16 mouse cellular contexts compared by ENCODE assay signal in the genomic region with DNA sequence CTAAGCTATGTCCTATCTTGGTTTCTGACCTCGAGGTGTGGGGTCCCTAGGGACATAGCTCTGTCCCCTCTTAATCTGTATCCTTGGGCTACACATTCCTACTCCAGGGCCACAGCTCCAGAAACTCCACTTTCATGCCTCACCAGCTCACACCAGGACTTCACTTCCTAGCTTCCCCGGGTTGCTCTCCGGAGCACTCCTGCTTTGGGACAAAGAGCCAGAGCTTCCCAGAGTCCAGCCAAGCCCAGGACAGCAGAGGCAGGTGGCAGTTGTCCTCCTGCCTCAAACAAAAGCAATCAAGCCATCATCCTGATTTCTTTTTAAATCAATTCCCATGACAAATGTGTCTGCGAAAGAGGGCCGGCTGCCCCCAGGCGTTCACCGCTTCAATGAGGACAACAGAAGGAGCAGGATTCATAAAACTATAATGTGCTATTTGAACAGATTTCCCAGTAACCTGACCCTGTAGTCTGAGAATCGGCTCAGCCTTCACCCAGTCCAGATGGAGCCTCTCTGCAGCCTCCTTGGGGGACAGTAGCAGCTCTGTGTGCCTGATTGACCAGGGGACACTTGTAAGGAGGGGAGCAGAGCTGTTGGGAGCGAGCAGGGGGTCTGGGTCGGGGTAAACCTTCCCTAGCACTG. TPM values are rescaled to one million over a fixed set of nuclear protein-coding genes. Genes with fewer than 3 reads are reported as not detected.
A peak's percentile ranks its signal among the peaks of the same experiment; 100 is the strongest.
DNase-seq lines count a peak whose midpoint lies in the region; ATAC-seq lines count a peak whose summit lies in the region.
"Had no signal": no experiment of that assay in that cellular context is flagged by ENCODE, and none has a peak within 500 bp of the region (broad histone marks: within the 10 kb centered on the region; RNA-seq: fewer than 3 reads in every experiment).

No protein-coding gene starts in this region.

- DNase-seq in kidney, postnatal 14 days = no peak
- DNase-seq in embryonic facial prominence, embryonic 11.5 days (ENCODE audit: low spot score) = peak; percentile 25
- DNase-seq in hindbrain, embryonic 11.5 days (ENCODE audit: low spot score) = peak; percentile 72
- DNase-seq in midbrain, embryonic 14.5 days = peak; percentile 72
- DNase-seq in layer of hippocampus, adult 18-20 months (ENCODE audit: low spot score in 2 of 2) = no peak
- no peak for DNase-seq in heart, adult 8-10 months (ENCODE audit: low spot score)
- no peak for DNase-seq in adrenal gland, postnatal 25 days
- DNase-seq: adrenal gland, postnatal 14 days; heart, adult 2 months; right cerebral cortex, postnatal 14 days had no signal

- H3K4me1 ChIP-seq in kidney, embryonic 14.5 days (ENCODE audit: control insufficient read depth, insufficient read depth, low read length) = peaks cover 24% of the 10 kb centered on the region
- H3K4me1 ChIP-seq in embryonic facial prominence, embryonic 11.5 days (ENCODE audit: control insufficient read depth, insufficient read depth, low read length) = peaks cover 3% of the 10 kb centered on the region; the same call in 1 of the 2 replicates
- H3K4me1 ChIP-seq in hindbrain, embryonic 11.5 days (replicated peaks; ENCODE audit: control insufficient read depth, insufficient read depth, low read length) = peaks cover 34% of the 10 kb centered on the region
- peaks cover 36% of the 10 kb centered on the region for H3K4me1 ChIP-seq in midbrain, embryonic 14.5 days (ENCODE audit: control insufficient read depth, insufficient read depth, low read length)

- H3K4me3 ChIP-seq in kidney, embryonic 14.5 days (ENCODE audit: low read length) = no peak overlapping the region
- no peak overlapping the region for H3K4me3 ChIP-seq in embryonic facial prominence, embryonic 11.5 days (ENCODE audit: low read depth, low read length)
- H3K4me3 ChIP-seq in hindbrain, embryonic 11.5 days (ENCODE audit: low read depth, low read length) = no peak overlapping the region
- no peak overlapping the region for H3K4me3 ChIP-seq in midbrain, embryonic 14.5 days (replicated peaks; ENCODE audit: low read depth, low read length)
- H3K4me3 ChIP-seq: heart, adult 2 months; limb, embryonic 15.5 days; myocyte had no signal

- peak; percentile 33; the same call in 1 of the 2 replicates for ATAC-seq in kidney, embryonic 14.5 days (ENCODE audit: low FRiP score, low TSS enrichment)
- peak; percentile 65 for ATAC-seq in embryonic facial prominence, embryonic 11.5 days (replicated peaks; ENCODE audit: insufficient number of reproducible peaks, low FRiP score, low TSS enrichment, low read depth)
- ATAC-seq in hindbrain, embryonic 11.5 days (ENCODE audit: low FRiP score) = peak; percentile 82
- peak; percentile 43; the same call in 1 of the 2 replicates for ATAC-seq in midbrain, embryonic 14.5 days (ENCODE audit: low FRiP score, low TSS enrichment)
- ATAC-seq: inflammation-experienced regulatory T-cells, adult 6 months; lung, postnatal 0 days had no signal

- H3K27me3 ChIP-seq in kidney, embryonic 14.5 days (ENCODE audit: control insufficient read depth, insufficient read depth, low read length) = 0 out of 2 replicates have a peak, but pooled peaks cover 3% of the 10 kb centered on the region
- H3K27me3 ChIP-seq in embryonic facial prominence, embryonic 11.5 days (ENCODE audit: control insufficient read depth, insufficient read depth, low read length) = no peaks in the 10 kb centered on the region
- H3K27me3 ChIP-seq in hindbrain, embryonic 11.5 days (ENCODE audit: control insufficient read depth, insufficient read depth, low read length) = no peaks in the 10 kb centered on the region
- H3K27me3 ChIP-seq in midbrain, embryonic 14.5 days (ENCODE audit: control insufficient read depth, insufficient read depth, low read length) = no peaks in the 10 kb centered on the region

- H3K9me3 ChIP-seq in kidney, embryonic 14.5 days (ENCODE audit: control insufficient read depth, low read length) = no peaks in the 10 kb centered on the region
- H3K9me3 ChIP-seq in embryonic facial prominence, embryonic 11.5 days (replicated peaks; ENCODE audit: control insufficient read depth, low read length) = no peaks in the 10 kb centered on the region
- H3K9me3 ChIP-seq in hindbrain, embryonic 11.5 days (ENCODE audit: control insufficient read depth, low read length) = no peaks in the 10 kb centered on the region
- H3K9me3 ChIP-seq in midbrain, embryonic 14.5 days (ENCODE audit: control insufficient read depth, low read length) = no peaks in the 10 kb centered on the region
- H3K9me3 ChIP-seq: limb, embryonic 15.5 days had no signal

- peak overlapping the region; percentile 37; the same call in 1 of the 2 replicates for H3K27ac ChIP-seq in kidney, embryonic 14.5 days (ENCODE audit: low read depth, low read length)
- peak overlapping the region; percentile 61 for H3K27ac ChIP-seq in embryonic facial prominence, embryonic 11.5 days (replicated peaks; ENCODE audit: low read depth, low read length)
- peak overlapping the region; percentile 87 for H3K27ac ChIP-seq in hindbrain, embryonic 11.5 days (ENCODE audit: low read depth, low read length)
- peak overlapping the region; percentile 67 for H3K27ac ChIP-seq in midbrain, embryonic 14.5 days (replicated peaks; ENCODE audit: low read depth, low read length)
- H3K27ac ChIP-seq: heart, adult 2 months; limb, embryonic 15.5 days had no signal

- 34% methylated on average over 10 of the region's 10 CpGs for WGBS in kidney, embryonic 14.5 days
- WGBS in embryonic facial prominence, embryonic 11.5 days = 35% methylated on average over 10 of the region's 10 CpGs
- 15% methylated on average over 10 of the region's 10 CpGs for WGBS in hindbrain, embryonic 11.5 days
- 11% methylated on average over 10 of the region's 10 CpGs for WGBS in midbrain, embryonic 14.5 days

- H3K36me3 ChIP-seq in kidney, embryonic 14.5 days (ENCODE audit: control insufficient read depth, insufficient read depth, low read length) = no peaks in the 10 kb centered on the region
- no peaks in the 10 kb centered on the region for H3K36me3 ChIP-seq in embryonic facial prominence, embryonic 11.5 days (replicated peaks; ENCODE audit: control insufficient read depth, insufficient read depth, low read depth, low read length)
- H3K36me3 ChIP-seq in hindbrain, embryonic 11.5 days (ENCODE audit: control insufficient read depth, insufficient read depth, low read length) = no peaks in the 10 kb centered on the region
- no peaks in the 10 kb centered on the region for H3K36me3 ChIP-seq in midbrain, embryonic 14.5 days (ENCODE audit: control insufficient read depth, insufficient read depth, low read length)
- H3K36me3 ChIP-seq: limb, embryonic 15.5 days had no signal

- H3K4me2 ChIP-seq in kidney, embryonic 14.5 days (replicated peaks; ENCODE audit: low read depth, low read length) = no peak overlapping the region
- no peak overlapping the region for H3K4me2 ChIP-seq in embryonic facial prominence, embryonic 11.5 days (ENCODE audit: low read depth, low read length)
- H3K4me2 ChIP-seq in hindbrain, embryonic 11.5 days (replicated peaks; ENCODE audit: low read depth, low read length) = no peak overlapping the region
- H3K4me2 ChIP-seq in midbrain, embryonic 14.5 days (ENCODE audit: low read length) = no peak overlapping the region
- H3K4me2 ChIP-seq: limb, embryonic 15.5 days had no signal

- H3K9ac ChIP-seq in kidney, embryonic 14.5 days (ENCODE audit: low read depth, low read length) = no peak overlapping the region
- no peak overlapping the region for H3K9ac ChIP-seq in embryonic facial prominence, embryonic 11.5 days (replicated peaks; ENCODE audit: low read length)
- H3K9ac ChIP-seq in hindbrain, embryonic 11.5 days (ENCODE audit: low read depth, low read length) = no peak overlapping the region
- no peak overlapping the region for H3K9ac ChIP-seq in midbrain, embryonic 14.5 days (replicated peaks; ENCODE audit: low read length)
- H3K9ac ChIP-seq: limb, embryonic 15.5 days had no signal

RNA-seq across cellular contexts. Expression of gene Ccdc182, which starts 15.3 kb away (rescaled TPM):
- polyA plus RNA-seq in kidney, embryonic 14.5 days (2014; fragmentation: Nextera tagmentation; extraction: Ambion mirVana) = 3.0 and 3.1 TPM in 2 replicates
- 1.7 and 2.6 TPM in 2 replicates for polyA plus RNA-seq in embryonic facial prominence, embryonic 11.5 days (2014; fragmentation: Nextera tagmentation; extraction: Ambion mirVana)
- 9.8 and 10.0 TPM in 2 replicates for polyA plus RNA-seq in hindbrain, embryonic 11.5 days (2014; fragmentation: Nextera tagmentation; extraction: Ambion mirVana)
- polyA plus RNA-seq in midbrain, embryonic 14.5 days (2014; fragmentation: Nextera tagmentation; extraction: Ambion mirVana) = 0.30 and 0.59 TPM in 2 replicates
- total RNA-seq in layer of hippocampus, adult 18-20 months (2021) = not detected
- not detected for total RNA-seq in heart, adult 8-10 months (2022)
- not detected in 2 replicates for total RNA-seq in adrenal gland, postnatal 25 days (2021)
- total RNA-seq: adrenal gland, postnatal 14 days; heart, adult 2 months had no signal
- polyA plus RNA-seq: heart, adult 2 months; inflammation-experienced regulatory T-cells, adult 6 months; limb, embryonic 15.5 days; lung, postnatal 0 days; myocyte; stomach, embryonic 14.5 days had no signal

Comparison
In these comparisons a context has a peak if more than half of its experiments do, and no peak if none do; other contexts are left out.
1. H3K27ac ChIP-seq: peak in every context shown above with its lines; median percentile 87 in hindbrain, embryonic 11.5 days; 67 in midbrain, embryonic 14.5 days; 61 in embryonic facial prominence, embryonic 11.5 days; 37 in kidney, embryonic 14.5 days.
2. DNase-seq: peak in embryonic facial prominence, embryonic 11.5 days (single experiment), hindbrain, embryonic 11.5 days (single experiment) and midbrain, embryonic 14.5 days (single experiment); none in kidney, postnatal 14 days (single experiment), layer of hippocampus, adult 18-20 months (0 of 2), heart, adult 8-10 months (single experiment) and adrenal gland, postnatal 25 days (single experiment).
3. Peak in every context shown above with its lines, with median percentiles within 50 percentile points of each other: ATAC-seq.